Mouse (Mus musculus): ENCODE data around the gene Sec22b. TPM values are rescaled to one million over a fixed set of nuclear protein-coding genes. Genes with fewer than 3 reads are reported as not detected.
A peak's percentile ranks its signal among the peaks of the same experiment; 100 is the strongest.

Sec22b gene
- total RNA-seq, 2 experiments from 2014 or later = 36.9 to 41.6 TPM

DNA sequence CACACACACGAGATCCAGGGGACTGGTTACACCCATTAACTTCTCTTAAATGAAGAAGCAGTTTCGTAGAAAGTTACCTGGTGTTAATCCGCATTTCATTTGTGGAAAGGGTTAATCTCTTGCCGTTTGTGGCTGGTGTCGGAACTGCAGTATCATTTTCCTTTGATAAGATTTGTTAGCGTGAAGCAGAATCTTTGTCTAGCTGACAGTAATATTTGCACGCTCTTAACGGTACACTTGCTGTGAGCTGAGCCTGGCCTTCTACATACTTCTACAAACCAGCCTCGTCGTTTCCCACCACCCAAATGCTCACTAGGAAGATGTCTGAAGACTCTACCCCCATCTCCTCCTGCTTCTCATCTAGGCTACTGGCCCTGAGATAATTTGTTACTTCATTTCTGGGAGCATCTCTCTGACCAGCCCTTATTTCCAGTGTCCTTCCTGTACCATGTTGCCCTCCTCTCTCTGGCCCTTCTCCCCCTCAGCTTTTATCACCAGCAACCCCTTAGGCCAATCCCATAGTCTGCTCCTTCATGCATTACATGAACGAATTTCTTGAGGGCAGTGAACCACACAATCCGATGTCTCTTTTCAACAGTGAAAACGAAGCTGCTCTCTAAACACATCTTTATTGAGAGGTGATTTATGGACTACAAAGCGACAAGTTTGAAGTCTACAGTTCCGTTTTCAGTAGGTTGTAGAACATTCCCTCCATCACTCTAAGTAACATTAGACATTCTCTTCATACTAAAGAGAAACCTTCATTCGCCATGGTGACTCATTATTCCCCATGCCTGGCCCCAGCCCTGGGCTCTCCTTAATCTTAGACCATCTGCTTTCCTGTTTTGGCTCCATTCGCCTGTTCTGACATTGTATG lies 36.3 kb downstream of the Sec22b start:
- DNase-seq = no peak
- intact Hi-C loops (cut with DNase I) = no loop called here

GRCm38 (mm10) chr3:97937945-97938266 lies 36.9 kb downstream of the Sec22b start:
- intact Hi-C loops (cut with DNase I) = no loop called here
- no peak for DNase-seq

DNA sequence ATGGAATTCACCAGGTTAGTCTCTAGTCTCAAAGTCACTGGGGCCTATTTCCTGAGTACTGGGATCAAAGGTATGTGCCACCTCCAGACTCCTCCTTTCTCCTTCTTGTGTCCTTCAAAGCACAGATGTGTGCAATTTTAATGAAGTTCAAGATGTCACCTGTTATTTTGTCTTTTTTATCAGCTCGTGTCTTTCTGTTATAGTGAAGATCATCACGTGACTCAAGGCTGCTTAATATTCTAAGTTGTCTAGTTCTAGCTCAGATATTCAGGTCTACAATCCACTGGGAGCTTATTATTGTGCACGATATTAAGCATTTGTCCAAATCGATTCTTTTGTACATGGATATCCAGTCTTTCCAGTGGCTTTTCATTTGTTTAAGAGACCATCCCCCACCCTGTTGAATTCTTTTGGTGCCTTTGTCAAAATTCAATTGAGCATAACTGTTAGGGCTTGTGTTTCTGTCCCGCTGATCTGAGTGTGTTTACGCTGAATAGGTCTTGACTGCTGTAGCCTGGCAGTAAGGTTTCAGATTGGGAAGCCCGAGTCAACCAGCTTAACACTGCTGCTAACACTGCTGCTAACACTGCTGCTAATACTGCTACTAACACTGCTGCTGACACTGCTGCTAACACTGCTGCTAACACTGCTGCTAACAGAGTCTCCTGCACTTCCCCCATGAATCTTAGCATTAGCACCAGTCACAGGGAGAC lies 38.0 kb downstream of the Sec22b start:
- DNase-seq = no peak
- intact Hi-C loops (cut with DNase I) = no loop called here

DNA sequence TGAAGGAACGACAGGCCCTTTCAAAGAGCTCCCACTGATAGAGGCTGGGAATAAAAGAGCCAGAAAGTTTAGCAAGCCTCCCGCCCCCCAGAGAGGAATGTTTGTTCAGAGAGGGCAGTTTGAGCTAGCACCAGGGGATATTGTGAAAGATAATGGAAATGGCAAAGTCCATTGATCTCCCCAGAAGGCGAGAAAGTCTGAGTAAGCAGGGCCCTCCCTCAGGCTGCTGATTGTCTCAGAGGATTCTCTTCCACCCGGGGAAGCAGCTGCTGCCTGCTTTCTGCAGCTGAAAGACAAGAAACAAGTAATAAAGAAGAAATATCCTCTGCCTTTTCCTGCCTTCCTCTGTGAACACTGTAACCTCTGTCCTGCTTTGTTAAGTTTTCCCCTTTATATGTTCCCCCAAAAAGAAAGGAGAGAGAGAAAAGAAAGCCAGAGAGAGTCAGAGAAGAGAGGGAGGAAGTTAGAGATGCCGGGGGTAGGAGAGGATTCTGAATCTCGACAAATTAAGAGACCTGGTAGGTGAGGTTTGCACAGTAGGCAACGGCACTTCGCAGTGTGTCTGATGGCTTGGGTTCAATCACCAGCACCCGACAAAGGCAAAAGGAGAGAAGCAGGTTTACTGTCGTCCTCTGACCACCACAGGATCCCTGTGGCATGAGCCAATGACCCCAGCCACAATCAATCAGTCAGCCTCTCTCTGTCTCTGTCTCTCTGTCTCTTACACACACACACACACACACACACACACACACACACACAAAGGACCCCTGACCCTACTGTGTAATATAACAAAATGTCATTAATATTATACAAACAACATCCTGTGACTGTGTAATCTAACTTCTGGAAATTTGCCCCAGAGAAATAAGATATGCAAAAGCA lies 38.9 kb downstream of the Sec22b start:
- no peak for DNase-seq
- intact Hi-C loops (cut with DNase I) = no loop called here

DNA sequence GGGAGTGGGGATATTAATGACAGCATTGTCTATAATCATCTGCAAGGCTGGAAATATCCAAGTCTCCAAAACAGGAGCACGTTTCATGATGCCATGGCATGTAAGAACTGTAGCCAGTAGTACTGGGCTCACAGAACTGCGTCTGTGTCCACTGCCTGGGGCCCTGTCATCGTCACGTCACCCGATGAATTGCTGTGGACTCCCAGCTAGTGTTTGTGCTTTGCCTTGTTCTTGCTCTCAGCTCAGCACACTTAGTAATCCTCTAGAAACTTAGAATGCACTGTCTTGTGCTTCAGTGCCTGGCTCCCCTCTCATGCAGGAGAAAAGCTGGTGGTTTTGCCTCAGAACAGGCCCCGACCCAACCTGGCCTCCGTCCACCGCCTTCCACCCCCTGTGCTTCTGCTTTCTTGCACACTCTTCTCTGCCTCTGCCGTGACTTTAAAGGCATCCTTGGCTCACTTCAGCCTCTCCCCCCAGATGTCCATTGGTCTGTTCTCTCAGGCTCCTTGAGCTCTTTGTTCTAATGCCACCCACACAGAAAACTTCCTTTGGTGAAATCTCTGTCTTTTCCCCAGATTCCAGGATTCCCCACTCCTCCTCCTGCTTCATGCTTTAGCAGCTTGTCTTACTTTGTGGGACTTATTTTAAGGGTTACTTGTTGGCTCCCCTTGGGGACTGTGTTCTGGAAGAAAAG lies 39.7 kb downstream of the Sec22b start:
- intact Hi-C loops (cut with DNase I) = no loop called here
- peak in 1 of 2 experiments; percentile 26 for DNase-seq

DNA sequence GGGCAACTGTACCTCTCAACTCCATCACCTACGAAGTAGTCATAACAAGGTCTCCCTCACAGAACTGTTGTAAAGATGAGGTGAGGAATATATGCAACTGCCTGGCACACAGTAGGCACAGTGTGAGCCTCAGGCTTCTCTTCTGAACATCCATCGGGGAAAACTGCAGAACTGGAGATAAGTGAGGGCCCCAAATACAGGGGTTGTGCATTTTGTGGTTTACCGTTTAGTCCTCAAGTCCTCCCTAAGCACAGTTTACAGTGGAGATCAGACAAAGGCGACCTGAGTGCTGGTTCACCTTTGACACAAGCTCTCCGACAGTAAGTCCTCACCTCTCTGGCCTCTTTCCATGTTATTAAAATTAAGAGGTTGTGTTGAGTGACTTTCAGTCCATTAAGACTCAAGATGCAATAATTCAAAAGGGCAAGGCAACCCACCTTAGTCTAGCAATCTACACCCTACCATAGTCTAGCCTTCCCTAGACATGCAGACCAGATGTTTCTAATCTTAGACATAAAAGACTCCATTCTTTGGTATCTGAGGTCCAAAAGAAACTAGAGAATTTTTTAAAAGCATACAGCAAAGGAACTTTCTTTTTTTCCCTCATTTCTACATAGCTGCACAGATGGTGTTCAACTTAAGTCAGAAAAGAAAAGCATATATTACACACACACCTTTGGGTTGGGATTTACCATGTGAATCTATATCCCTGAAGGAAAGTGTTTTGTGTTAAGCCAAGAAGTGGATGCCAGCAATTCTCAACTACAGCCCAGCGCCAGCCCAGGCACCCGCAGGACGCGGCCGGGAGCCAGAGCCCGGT lies 40.7 kb downstream of the Sec22b start:
- no peak for DNase-seq
- intact Hi-C loops (cut with DNase I) = no loop called here

- intact Hi-C loops (cut with DNase I) = no loop called here
- DNase-seq = peak; percentile 24 to 40
These were observed 41.4 kb downstream of the Sec22b start for GRCm38 (mm10) chr3:97942260-97942950.

DNA sequence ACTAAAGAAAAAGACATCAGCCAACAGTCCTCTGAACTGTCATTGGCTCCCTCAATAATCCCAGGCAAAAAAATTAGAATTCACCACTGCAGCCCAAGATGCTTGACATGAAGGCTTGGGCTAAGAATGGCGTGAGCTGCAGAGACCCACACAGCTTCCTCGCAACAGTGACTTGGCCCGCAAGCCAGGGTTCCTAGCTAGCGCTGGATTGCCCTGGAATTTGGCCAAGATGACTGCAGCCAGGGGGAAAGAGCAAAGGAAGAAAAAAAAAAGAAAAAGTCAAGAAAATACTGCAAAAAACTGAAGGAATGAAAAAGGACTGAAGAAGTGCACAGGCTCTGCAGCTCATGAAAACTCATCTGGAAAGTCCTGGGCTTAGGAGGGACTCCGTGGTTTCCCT lies 43.5 kb downstream of the Sec22b start:
- intact Hi-C loops (cut with DNase I) = no loop called here
- peak; percentile 44 to 62 for DNase-seq

DNA sequence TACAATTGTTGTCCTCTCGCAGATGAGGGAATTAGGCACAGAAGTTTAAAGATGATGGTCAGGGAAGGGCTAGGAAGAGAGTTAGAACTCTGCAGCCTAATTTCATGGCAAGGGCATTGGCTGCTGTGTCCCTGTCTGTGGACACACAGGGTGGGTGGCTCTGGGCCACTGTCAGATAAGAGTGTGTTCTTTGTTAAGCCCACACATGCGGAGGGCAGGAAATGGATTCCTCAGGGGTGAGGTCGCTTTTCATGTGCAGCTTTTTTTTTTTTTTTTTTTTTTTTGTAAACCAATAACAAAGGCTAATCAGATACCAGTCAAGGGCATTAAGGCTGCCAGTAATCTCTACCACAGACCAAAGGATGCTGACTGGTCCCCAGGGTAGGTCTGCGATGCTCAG lies 45.4 kb downstream of the Sec22b start:
- no peak for DNase-seq
- intact Hi-C loops (cut with DNase I) = no loop called here

DNA sequence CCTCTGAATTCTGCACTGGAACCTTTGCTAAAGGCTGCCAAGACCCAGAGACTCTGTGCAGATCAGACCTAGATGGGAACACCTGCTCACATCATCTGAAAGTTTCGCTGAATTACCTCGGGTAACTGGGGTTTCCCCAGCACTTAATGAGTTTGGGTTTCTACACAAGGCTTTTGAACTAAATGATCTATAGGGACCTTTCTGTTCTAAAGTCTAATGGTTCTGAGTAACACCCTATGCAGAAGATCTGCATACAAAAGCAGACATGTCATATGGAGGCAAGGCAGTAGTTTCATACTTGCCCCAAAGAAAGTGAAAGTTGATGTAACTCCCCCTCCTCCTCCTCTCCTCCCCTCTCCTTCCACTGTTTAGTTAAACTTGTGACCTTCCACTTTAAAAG lies 47.5 kb downstream of the Sec22b start:
- intact Hi-C loops (cut with DNase I) = no loop called here
- DNase-seq = no peak

DNA sequence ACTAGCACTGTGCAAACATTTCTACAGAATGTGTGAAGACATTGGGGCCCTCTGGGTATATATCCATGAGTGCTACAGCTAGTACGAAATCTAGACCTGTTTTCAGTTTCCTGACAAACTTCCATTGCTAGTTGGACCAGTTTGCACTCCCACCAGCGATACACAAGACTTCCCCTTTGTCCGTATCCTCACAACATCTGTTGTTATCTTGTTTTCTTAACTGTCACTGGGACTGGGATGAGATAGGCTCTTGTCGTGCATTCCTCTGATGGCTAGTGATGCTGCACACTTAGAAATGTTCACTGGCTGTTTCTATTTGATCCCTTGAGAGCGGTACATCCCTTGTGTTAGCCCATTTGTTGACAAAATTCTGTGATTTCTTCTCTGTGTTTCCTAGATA lies 49.0 kb downstream of the Sec22b start:
- intact Hi-C loops (cut with DNase I) = no loop called here
- DNase-seq = no peak

- DNase-seq = no peak
- intact Hi-C loops (cut with DNase I) = no loop called here
These were observed 50.1 kb downstream of the Sec22b start for GRCm38 (mm10) chr3:97951134-97951533.

- intact Hi-C loops (cut with DNase I) = no loop called here
- no peak for DNase-seq
These were observed 52.2 kb downstream of the Sec22b start for GRCm38 (mm10) chr3:97953196-97953595.

GRCm38 (mm10) chr3:97956322-97956721 lies 55.3 kb downstream of the Sec22b start:
- DNase-seq = no peak
- intact Hi-C loops (cut with DNase I) = no loop called here

- intact Hi-C loops (cut with DNase I) = no loop called here
- no peak for DNase-seq
These were observed 55.9 kb downstream of the Sec22b start for GRCm38 (mm10) chr3:97956926-97957325.

GRCm38 (mm10) chr3:97960783-97961594 lies 60.0 kb downstream of the Sec22b start:
- intact Hi-C loops (cut with DNase I) = no loop called here
- no peak for DNase-seq

DNA sequence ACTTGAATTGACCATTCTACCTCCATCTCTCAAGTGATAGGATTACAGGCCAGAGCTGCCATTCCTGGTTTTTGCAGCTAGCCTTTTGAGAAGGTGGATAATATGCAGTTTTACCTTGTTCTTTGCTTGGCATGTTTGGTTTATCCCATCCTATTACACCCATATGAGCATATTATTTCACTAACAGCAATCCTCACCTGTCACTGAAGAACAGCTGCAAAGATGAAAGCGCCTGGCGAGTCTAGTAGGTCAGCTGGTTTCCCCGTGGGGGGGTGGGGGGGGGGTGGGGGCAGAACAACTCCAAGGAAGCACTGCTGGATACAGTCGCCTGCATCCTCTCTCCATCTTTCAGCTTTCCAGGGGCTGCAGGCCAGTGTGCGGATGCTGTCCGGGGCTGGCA lies 61.0 kb downstream of the Sec22b start:
- no peak for DNase-seq
- intact Hi-C loops (cut with DNase I) = no loop called here

- intact Hi-C loops (cut with DNase I) = no loop called here
- DNase-seq = peak; percentile 31 to 40
These were observed 63.9 kb downstream of the Sec22b start for GRCm38 (mm10) chr3:97964878-97965353.

Data from heart, postnatal 14 days (tissue).